Mouse (Mus musculus): ENCODE results near the gene Ankib1.
"Not testable (repeated sequence)": the region's sequence is repeated elsewhere in the genome, so short reads cannot be mapped to it uniquely, and the experiment has no call there.

Ankib1 gene

DNA sequence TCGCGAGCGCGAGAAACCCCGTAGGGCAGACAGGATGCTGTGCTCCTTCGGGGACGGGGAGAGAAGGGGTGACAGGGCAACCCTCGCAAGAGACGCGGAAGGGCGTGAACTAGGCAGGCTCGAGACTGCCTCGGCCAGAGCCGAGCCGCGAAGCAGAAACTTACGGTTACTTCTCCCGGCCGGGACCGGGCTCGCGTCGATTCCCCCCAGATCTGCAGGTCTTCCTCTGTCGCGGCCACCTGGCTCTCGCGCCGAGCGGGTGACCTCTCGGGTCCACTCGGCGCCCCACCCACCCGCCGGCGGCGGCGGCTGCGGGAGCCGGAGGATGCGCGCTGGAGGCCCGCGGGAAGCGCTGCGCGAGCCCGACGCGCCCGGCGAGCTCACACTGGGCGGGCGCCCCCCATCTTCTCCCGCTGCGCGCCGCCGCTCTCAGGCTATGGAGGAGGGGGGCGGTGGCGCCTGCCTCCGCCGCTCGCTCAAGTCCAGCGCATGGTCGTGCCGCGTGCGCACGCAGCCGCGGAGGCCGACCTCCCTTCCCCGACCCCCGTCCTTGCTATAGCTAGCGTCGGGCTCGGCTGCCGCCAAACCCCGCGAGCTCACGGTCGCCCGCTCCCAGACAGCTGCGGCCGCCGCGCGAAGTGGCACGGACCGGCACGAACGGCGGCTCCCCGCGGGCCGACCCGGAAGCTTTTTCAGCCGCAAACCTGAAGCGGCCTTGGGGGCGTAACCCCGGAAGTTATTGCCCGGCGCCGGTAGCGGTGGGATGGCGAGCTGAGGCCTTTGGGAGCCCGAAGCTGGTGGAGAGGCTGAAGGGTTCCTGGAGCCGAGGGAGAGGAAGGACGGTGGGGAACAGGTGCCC, at the start of gene Ankib1, which contains the start of gene Krit1:
Gene Ankib1 (minus strand): TSS at position 493 of the 859 bp plus-strand sequence.
Gene Krit1 (plus strand): TSS at position 752 of the 859 bp plus-strand sequence.
- in situ Hi-C loops (cut with MboI; ENCODE audit: unreplicated experiment in 2 of 2), result loop anchor here in 1 of 2 experiments (5.0 kb wide), 1 partner anchor 155 kb away; no protein-coding TSS in a partner anchor

DNA sequence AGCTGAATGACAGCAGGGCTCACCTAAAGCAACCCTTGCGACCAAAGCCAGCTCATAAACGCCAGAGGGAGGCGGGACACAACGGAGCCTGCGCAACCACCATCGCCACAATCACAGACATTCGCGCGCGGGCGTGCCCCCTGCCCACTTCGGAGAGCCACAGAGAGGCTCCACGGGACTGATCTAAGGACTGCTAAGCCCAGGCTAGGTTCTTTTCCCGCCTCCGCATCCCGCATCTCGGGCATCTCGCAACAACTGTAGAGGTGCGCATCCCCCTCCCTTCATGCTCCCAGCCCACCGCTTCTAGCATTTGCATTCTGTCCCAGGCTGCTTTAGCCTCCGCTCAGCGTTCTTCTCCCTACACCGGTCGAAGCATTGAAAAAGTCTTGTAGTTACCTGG, 42.3 kb upstream of the Ankib1 start, which contains the start of gene Lrrd1:
Gene Lrrd1 (plus strand): TSS at position 148 of the 400 bp plus-strand sequence.
- in situ Hi-C loops (cut with MboI; ENCODE audit: unreplicated experiment in 2 of 2), result no loop called here

DNA sequence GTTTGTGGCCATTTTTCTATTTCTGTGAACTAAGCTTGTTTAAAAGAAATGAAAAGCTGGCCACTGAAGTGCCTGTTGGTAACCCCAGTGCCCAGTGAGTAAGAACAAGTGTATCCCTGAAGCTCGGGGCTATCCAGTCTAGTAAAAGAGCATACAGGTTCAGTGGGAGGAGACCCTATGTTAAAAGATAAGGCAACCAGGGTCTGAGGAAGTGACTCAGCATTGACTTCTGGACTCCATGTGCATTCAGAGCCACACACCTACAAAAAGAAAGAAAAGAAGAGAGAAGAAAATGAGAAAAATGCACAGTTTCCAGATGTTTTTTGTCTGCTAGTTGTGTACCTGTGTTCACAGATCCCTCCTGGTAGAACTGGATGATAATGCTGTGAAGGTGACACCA, 31.4 kb upstream of the Ankib1 start:
- in situ Hi-C loops (cut with MboI; ENCODE audit: unreplicated experiment in 2 of 2), result loop anchor here in 1 of 2 experiments (10.0 kb wide), 1 partner anchor 231 kb away; no protein-coding TSS in a partner anchor

DNA sequence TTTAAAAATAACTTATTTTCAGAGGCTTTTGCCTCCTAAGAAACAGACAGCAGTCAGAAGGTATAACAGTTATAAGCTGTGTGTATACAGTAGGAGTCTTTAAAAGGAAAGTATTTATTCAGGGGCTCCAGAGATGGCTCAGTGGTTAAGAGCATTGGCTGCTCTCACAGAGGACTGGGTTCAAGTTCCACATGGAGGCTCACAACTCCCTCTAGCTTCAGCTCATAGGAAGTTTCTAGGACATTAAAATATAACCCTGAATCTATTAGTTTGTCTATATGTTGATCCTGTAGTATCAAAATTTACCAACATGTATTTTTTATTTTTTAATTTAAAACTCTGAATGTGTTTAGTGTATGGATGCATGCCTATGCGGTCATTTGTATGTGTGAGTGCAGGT, 5.7 kb upstream of the Ankib1 start:
- in situ Hi-C loops (cut with MboI; ENCODE audit: unreplicated experiment in 2 of 2), result loop anchor here in 1 of 2 experiments (5.0 kb wide), 1 partner anchor 161 kb away; no protein-coding TSS in a partner anchor

DNA sequence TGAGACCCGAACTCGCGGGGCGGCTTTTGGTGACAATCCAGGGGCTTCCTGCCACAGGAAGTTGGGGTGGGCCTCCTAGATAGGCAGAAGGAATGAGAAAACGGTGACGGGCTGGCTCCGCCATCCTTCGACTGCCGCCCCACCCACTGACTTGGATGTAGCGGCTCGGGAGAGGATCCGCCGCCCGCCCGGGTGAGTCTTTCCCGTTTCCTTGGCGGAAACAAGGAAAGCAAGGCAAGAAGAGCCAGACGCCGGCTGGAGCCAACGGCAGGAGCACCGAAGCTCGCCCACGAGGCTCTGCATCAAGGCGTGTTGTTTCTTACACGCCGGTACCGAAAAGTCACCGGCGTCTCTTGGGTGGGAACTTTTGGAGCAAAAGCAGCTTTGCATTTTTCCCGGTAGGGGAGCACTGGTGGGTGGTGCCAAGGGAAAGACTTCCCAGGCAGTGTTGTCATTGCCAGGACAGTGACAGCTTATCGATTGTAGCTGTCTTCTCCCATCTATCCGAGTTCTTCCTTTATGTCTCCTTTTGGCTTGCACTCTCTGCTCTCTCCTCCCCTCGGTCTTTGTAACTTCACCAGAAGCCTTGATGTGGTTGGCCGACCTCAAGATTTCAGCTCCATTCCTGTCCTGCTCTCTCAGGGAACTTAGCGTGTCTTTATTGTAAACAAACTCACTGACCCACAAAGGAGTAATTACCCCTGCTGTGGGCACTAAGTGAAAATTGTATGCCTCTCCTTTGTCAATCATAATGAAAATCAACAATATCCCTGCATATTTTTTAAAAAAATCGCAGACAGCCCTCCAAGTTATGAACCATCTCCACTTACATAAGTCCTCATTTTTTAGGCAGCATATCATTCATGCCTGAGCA, 804 bp upstream of the Ankib1 start:
- in situ Hi-C loops (cut with MboI; ENCODE audit: unreplicated experiment in 2 of 2), result loop anchor here in 1 of 2 experiments (5.0 kb wide), 1 partner anchor 156 kb away; no protein-coding TSS in a partner anchor

DNA sequence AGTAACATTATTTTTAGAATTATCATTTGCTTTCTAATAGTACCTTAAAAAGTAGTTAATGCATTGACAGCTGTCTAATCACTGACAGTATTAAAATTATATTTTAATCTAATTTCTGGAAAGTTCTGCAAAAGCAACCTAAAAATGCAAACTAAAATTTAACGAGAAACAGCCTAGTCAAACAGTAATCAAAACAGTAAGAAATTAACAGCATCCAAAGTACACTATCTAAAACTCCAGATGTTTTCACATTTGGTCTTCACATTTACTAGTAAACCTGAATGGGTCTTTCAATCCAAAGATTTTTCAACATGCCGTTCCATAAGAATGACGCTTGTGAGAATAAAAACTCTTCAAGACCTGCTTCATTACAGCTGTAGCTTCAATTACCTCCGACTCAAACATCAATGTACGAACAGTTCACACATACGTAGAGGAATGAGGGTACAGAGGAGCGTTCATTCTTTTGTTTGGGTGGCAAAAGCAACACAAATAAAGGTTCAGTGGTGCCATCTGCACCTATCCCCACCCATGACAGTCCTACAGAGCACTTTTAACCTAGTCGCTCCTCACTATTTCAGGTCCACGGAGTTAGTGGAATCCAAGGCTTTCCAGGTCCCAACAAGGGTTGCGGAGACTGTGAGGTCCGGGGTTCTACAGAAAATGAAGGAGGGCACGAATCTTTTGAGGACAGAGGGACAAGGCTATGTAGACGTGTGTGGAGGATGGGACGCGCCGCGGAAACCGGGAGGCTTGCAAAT, 873 bp downstream of the Ankib1 start:
- in situ Hi-C loops (cut with MboI; ENCODE audit: unreplicated experiment in 2 of 2), result loop anchor here in 1 of 2 experiments (5.0 kb wide), 1 partner anchor 155 kb away; no protein-coding TSS in a partner anchor

DNA sequence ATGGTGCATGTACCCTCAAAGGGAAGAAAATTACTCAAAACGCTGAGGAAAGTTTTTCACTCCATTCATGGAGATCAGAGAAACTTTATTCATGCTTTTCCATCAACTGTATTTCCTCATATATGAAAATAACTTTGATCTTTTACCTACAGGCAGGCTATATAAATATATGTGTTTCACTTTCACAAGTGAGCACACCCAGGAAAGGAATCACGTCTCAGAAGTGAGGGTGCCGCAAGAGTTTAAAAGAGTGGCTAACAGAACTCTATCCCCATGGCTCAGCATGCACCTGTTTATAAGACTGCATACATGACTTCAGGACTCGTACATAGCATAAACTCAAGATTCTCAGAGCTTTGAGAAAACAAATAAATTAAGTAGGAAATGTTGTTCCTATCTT, 1.8 kb downstream of the Ankib1 start:
- in situ Hi-C loops (cut with MboI; ENCODE audit: unreplicated experiment in 2 of 2), result loop anchor here in 1 of 2 experiments (5.0 kb wide), 1 partner anchor 154 kb away; no protein-coding TSS in a partner anchor

DNA sequence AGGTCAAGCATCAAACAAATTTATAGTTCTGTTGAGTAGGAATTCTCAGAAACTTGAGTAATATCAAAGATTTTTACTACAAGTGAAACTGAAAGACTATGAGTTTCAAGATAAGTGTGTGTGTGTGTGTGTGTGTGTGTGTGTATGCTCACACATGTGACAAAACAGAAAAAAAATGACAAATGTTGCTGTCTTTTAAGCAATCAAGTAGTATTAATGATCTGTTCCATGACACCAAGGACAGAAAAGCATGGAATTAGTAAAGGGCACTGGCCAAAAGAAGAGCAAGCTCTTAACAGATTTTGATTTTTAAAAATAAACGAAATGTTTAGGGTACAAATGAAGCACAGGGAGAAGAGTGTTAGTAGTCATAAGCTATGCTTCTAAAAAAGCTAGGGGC, 2.7 kb downstream of the Ankib1 start:
- in situ Hi-C loops (cut with MboI; ENCODE audit: unreplicated experiment in 2 of 2), result loop anchor here in 1 of 2 experiments (5.0 kb wide), 1 partner anchor 153 kb away; no protein-coding TSS in a partner anchor

DNA sequence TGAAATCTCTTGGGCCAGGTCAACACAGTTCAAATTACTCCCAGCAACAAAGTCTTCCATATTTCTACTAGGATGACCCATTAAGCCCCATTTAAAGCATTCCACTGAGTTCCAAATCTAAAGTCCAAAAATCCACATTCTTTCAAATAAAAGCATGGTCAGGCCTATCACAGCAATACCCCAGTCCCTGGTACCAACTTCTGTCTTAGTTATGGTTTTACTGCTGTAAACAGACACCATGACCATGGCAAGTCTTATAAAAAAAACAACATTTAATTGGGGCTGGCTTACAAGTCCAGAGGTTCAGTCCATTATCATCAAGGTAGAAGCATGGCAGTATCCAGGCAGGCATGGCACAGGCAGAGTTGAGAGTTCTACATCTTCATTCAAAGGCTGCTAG, 4.1 kb downstream of the Ankib1 start:
- in situ Hi-C loops (cut with MboI; ENCODE audit: unreplicated experiment in 2 of 2), result not testable (repeated sequence)

DNA sequence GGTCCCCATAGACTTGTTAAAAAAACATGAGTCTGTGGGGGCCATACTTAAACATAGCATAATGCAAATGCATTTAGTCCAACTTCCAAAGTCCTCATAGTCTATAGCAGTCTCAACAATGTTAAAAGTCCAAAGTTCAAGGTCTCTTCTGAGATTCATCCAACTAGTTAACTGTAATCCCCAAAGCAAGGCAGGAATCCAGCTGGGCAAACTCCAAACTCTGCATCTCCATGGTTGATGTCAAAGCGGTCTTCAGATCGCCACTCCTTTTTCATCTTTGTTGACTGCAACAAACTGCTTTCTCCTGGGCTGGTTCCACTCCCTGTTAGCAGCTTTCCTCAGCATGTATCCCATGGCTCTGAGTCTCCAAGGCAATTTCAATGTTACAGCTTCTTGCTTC, 5.6 kb downstream of the Ankib1 start:
- in situ Hi-C loops (cut with MboI; ENCODE audit: unreplicated experiment in 2 of 2), result not testable (repeated sequence)

DNA sequence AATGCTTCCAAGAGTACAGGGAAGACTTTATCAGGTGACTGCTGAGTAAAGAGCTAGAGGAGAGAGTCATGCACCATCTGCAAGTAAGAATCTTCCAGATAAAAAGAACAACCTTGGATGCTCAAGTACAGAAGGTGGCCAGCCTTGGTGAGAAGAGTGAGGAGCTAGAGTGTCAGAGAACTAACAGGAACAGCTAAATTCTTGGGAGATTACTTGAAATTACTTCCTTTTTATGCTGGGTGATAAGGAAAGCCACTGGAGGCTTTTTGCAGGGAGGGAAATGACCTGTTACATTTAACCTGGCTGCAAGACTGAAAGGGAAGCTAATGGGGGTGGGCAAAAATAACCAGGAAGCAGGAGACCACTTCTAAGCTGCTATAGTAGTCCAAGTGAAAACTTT, 11.7 kb downstream of the Ankib1 start:
- in situ Hi-C loops (cut with MboI; ENCODE audit: unreplicated experiment in 2 of 2), result no loop called here

DNA sequence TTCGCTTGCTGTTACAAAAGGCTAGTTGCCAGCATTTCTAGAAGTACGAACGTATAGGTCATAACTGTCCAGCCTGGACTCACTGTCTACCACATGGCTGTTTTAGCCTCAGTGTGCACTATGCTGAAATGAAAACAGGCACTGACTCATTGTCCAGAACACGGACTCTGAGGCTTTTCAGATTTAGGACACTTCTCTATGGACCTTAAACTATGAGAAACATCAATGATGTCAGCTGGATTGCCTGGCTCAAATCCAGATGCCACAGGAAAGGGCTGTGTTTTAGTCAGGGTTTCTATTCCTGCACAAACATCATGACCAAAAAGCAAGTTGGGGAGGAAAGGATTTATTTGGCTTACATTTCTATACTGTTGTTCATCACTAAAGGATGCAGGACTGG, 15.2 kb downstream of the Ankib1 start:
- in situ Hi-C loops (cut with MboI; ENCODE audit: unreplicated experiment in 2 of 2), result no loop called here

DNA sequence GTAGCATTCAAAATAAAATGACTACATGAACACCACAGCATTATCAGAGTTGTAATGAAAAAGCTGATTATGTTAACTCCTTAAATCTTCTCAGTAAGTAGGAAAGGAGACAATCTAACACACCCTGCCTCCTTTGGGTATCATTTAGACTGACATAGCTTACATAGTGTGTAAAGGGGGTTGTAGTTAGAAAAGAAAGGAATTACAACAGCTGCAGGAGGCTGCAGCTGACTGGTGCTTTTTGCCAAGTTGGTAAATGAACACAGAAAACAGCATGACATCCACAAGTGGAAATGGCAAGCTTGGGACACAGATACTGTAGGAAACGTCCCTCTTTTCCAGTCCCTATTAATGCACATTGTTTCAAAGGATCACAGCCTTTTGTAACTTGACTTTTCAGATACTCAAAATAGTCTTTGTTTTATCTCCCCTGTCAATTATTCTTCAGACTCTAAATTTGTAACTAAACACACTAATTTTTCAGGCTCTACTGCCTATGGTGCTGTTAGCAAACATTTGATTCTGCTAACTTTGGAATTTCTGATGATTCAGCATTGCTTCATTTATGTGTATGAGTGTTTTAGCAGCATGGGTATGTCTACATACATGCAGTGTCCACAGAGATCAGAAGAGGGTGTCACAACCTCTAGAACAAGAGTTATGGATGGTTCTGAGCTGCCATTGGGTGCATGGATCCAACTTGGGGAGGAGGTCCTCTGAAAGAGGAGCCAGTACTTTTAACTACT, 17.8 kb downstream of the Ankib1 start:
- in situ Hi-C loops (cut with MboI; ENCODE audit: unreplicated experiment in 2 of 2), result no loop called here

DNA sequence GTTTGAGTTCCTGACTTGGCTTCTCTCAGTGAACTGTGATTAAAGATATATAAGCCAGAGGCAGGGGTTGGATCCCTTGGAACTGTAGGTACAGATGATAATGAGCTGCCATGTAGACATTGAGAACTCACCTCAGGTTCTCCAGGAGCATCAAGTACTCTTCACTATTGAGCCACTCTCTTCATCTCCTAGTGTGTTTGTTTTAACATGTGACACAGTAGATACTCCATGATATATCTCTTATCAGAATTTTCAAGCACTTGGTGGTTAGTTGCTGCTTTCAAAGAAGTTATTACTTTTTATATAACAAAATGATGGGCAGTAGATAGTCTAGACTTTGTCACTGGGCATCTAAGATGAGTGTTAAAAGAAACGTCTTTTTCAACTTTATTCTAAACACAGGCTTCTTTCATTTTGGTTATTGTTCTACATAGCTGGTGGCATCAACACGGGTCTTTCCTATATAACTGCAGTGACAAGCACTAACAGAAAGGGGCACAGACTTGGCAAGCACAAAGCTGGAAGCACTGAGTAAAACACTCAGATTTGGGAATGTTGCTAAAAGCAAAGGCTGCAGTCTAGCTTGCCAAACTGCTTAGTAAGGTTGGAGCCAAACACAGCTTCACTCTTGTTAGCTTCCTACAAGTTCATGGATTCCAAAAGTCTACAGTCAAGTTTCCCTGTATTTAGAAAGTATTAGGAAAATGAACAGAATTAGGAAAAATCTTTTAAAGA, 18.6 kb downstream of the Ankib1 start:
- in situ Hi-C loops (cut with MboI; ENCODE audit: unreplicated experiment in 2 of 2), result no loop called here

DNA sequence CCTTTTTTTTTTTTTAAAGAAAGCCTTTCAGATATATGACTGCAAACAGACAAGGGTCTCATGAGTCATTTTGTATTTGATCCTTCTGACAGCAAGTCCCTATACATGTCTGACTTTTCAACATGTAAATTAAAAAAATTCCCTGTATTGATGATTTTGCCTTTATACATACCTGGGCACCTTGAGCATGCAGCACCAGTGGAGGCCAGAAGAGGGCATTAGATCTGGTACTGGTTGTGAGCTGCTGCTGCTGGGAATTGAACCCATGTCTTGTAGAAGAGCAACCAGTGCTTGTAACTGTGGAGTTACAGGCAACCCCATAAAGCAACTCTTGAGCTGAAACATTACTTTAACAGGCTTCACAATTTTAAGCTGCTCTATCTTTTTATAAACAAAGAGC, 20.1 kb downstream of the Ankib1 start:
- in situ Hi-C loops (cut with MboI; ENCODE audit: unreplicated experiment in 2 of 2), result no loop called here

DNA sequence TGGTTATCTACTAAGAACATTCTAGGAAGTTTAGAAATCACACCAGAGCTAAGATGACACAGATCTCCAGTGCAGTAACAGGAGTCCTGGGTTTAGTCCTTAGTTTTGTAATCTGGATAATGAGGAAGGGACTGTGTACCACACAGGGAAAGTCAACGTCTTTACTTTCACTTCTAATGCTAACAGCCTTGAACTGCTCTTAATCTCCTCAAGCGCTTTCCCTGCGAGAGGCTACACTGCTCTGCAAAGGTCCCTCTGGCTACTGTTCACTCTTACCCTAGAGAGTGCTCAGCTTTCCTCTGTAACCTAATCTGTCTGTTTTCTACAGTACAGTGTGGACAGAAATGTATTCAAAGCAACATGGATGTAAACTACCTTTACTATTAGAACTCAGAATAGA, 30.7 kb downstream of the Ankib1 start:
- in situ Hi-C loops (cut with MboI; ENCODE audit: unreplicated experiment in 2 of 2), result no loop called here

DNA sequence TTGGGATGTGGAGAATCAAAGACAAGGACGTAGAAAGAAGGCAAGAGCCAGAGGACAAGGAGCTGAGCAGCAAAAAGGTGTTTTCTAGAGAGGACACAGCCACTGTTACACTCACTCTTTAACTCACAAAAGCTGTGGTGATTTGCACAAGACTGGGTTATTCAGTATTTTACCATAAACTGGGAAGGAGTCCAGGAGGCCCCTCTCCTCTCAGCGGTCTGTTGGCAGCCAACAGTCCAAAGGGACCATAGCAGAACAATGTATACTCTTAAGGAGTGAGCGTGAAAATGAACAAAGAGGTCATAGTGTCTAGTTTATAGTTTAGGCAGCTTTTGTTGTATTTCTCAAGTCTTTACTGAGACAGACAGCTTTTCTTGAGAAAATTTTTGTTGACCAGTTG, 31.2 kb downstream of the Ankib1 start:
- in situ Hi-C loops (cut with MboI; ENCODE audit: unreplicated experiment in 2 of 2), result no loop called here

DNA sequence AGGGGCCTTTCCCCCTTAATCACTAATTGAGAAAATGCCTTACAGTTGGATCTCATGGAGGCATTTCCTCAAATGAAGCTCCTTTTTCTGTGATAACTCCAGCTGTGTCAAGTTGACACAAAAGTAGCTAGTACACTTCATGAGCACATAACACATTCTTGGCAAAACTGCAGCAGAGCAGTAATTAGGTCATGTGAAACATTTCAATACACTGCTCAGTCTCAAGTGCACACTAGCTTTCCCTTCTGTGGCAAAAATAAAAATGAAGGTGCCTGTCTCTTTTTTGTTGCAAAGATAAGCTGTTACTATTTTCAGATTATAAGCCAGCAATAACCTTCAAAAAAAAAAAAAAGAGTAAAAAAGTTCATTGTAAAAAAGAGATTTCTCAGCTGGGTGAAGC, 52.2 kb downstream of the Ankib1 start:
- in situ Hi-C loops (cut with MboI; ENCODE audit: unreplicated experiment in 2 of 2), result not testable (repeated sequence)

DNA sequence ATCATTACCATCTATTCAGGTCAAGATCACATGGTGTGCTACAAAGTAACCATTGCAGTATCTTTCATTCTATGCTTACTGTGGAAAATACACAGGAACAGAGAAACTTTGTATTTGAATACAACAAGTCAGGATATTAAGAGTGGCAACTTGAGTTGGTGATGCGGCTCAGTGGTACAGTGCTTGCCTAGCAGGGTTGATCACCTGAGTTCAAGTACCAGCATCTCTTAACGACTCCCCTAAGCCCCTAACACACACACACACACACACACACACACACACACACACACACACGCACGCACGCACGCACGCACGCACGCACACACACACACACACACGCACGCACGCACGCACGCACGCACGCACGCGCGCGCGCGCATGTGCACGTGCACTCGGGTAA, 69.9 kb downstream of the Ankib1 start:
- in situ Hi-C loops (cut with MboI; ENCODE audit: unreplicated experiment in 2 of 2), result not testable (repeated sequence)
